Mouse (Mus musculus): ENCODE results near the gene Nqo1.

DNA sequence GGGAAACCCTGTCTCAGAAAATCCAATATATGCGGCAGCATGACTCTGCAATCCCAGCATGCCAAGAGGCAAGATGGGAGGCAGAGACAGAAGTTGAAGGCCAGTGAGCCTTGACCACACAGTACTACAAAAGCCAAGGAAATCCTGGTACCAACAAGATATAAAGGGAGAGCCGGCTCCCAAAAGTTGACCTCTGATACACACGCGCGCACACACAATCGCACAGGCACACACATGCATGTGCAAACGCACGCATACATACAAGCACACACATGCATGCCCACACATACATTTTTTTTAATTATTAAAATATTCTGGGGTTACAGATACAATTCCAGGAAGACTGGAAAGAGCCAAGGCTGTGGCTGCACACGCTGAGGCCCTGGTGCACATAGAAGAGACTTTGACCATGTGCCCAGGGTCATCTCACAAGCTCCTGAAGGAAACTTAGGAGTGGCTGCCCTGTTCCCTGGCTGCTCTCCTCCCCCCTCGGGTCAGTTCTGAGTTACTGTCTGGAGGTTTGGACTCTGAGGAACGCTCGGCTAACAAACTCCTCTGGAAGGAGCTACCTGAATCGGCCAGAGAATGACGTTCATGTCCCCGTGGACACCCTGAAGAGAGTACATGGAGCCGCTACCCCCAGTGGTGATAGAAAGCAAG lies 12.4 kb downstream of the Nqo1 start:
- TF ChIP-seq POLR2A (IDR thresholded peaks at IDR 0.05; ENCODE audit: low read depth, low read length) (no peak), CTCF (IDR thresholded peaks at IDR 0.05; ENCODE audit: extremely low read depth, insufficient read length, insufficient replicate concordance, low read depth, low read length) (no peak)
